Comparison of ENCODE assay signal across 11 mouse cellular contexts in the genomic region with DNA sequence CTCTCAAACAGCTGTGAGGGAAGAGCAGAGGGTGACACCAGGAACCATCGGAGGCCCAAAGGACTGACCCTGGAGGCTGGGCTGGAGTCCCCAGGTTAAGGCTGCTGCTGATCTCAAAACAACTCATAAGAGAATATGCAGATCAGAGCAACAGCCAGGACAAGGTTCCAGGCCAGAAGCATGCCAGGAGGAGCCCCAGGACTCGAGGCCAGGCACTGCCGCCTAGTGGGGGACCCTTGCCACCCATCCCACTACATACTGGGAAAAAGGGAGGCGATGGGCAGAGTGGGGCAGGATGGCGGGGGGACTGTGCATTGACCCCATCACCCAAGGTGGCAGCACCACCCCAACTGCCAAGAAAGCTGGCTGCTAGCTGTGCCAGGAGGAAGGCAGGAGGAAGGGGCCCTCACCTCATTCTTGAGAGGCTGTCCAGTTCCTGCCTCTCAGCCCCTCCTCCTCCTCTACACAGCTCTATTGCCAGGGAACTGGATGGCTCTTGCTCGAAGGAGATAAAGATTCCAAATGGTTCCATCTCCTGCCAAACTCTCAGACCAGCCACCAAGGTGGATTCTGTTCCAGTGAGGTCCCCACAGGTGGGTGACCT.
DNase-seq lines count a peak whose midpoint lies in the region; ATAC-seq and TF ChIP-seq lines count a peak whose summit lies in the region.
"Had no signal": no experiment of that assay in that cellular context is flagged by ENCODE, and none has a peak within 500 bp of the region (broad histone marks: within the 10 kb centered on the region; RNA-seq: fewer than 3 reads in every experiment).

No protein-coding gene starts in this region.

- no peak overlapping the region for H3K9ac ChIP-seq in forebrain, embryonic 13.5 days
- H3K9ac ChIP-seq in forebrain, embryonic 16.5 days (replicated peaks; ENCODE audit: low read depth, low read length), result no peak overlapping the region
- H3K9ac ChIP-seq: embryonic facial prominence, embryonic 13.5 days had no signal

- no peak for DNase-seq in left cerebral cortex, adult 2 months (ENCODE audit: extremely low spot score in 1 of 2, low spot score in 2 of 2)
- DNase-seq in left cerebral cortex, adult 9 months (ENCODE audit: low spot score in 2 of 2), result no peak
- DNase-seq in MN1 (ENCODE audit: low spot score), result peak; percentile 62
- peak; percentile 18 for DNase-seq in kidney, postnatal 14 days
- DNase-seq in spleen, postnatal 36 days (ENCODE audit: low spot score in 2 of 2), result no peak
- DNase-seq in right cerebral cortex, postnatal 36 days (ENCODE audit: low spot score in 2 of 2), result no peak
- DNase-seq: heart, adult 18-20 months; layer of hippocampus, adult 9-11 months had no signal

- no peaks in the 10 kb centered on the region for H3K27me3 ChIP-seq in forebrain, embryonic 13.5 days
- no peaks in the 10 kb centered on the region for H3K27me3 ChIP-seq in forebrain, embryonic 16.5 days (replicated peaks; ENCODE audit: control insufficient read depth, insufficient read depth, low read length)
- H3K27me3 ChIP-seq: embryonic facial prominence, embryonic 13.5 days had no signal

- intact Hi-C loops in left cerebral cortex, adult 2 months (cut with DNase I), result no loop called here

- no peak overlapping the region for H3K27ac ChIP-seq in forebrain, embryonic 13.5 days
- H3K27ac ChIP-seq in forebrain, embryonic 16.5 days (ENCODE audit: low read length), result no peak overlapping the region
- no peak overlapping the region for H3K27ac ChIP-seq in left cerebral cortex, adult 2 months
- H3K27ac ChIP-seq: embryonic facial prominence, embryonic 13.5 days had no signal

- 58% methylated on average over 6 of the region's 6 CpGs for WGBS in forebrain, embryonic 13.5 days
- 53% methylated on average over 6 of the region's 6 CpGs for WGBS in forebrain, embryonic 16.5 days

- ATAC-seq in forebrain, embryonic 13.5 days, result peak; percentile 22; the same call in 1 of the 2 replicates
- ATAC-seq in forebrain, embryonic 16.5 days, result no peak

- no peaks in the 10 kb centered on the region for H3K4me1 ChIP-seq in forebrain, embryonic 13.5 days
- no peaks in the 10 kb centered on the region for H3K4me1 ChIP-seq in forebrain, embryonic 16.5 days (replicated peaks; ENCODE audit: control insufficient read depth, insufficient read depth, low read length)
- H3K4me1 ChIP-seq: embryonic facial prominence, embryonic 13.5 days had no signal

- no peaks in the 10 kb centered on the region for H3K9me3 ChIP-seq in forebrain, embryonic 13.5 days (replicated peaks)
- H3K9me3 ChIP-seq in forebrain, embryonic 16.5 days (ENCODE audit: control insufficient read depth, low read length), result no peaks in the 10 kb centered on the region
- H3K9me3 ChIP-seq: embryonic facial prominence, embryonic 13.5 days had no signal

- H3K4me2 ChIP-seq in forebrain, embryonic 13.5 days, result no peak overlapping the region
- H3K4me2 ChIP-seq in forebrain, embryonic 16.5 days (ENCODE audit: low read length), result no peak overlapping the region
- H3K4me2 ChIP-seq: embryonic facial prominence, embryonic 13.5 days had no signal

- TF ChIP-seq CTCF in left cerebral cortex, adult 2 months (IDR thresholded peaks at IDR 0.05), result peak; percentile 29

- H3K36me3 ChIP-seq in forebrain, embryonic 13.5 days (ENCODE audit: poor library complexity, severe bottlenecking), result no peaks in the 10 kb centered on the region
- H3K36me3 ChIP-seq in forebrain, embryonic 16.5 days (ENCODE audit: control insufficient read depth, insufficient read depth), result no peaks in the 10 kb centered on the region
- H3K36me3 ChIP-seq: embryonic facial prominence, embryonic 13.5 days had no signal

- H3K4me3 ChIP-seq in forebrain, embryonic 13.5 days, result no peak overlapping the region
- H3K4me3 ChIP-seq in forebrain, embryonic 16.5 days (replicated peaks; ENCODE audit: low read length), result no peak overlapping the region
- no peak overlapping the region for H3K4me3 ChIP-seq in left cerebral cortex, adult 2 months
- H3K4me3 ChIP-seq: embryonic facial prominence, embryonic 13.5 days had no signal

Comparison
In these comparisons a context has a peak if more than half of its experiments do, and no peak if none do; other contexts are left out.
1. DNase-seq: peak in MN1 (single experiment) and kidney, postnatal 14 days (single experiment); none in left cerebral cortex, adult 2 months (0 of 2), left cerebral cortex, adult 9 months (0 of 2), spleen, postnatal 36 days (0 of 2) and right cerebral cortex, postnatal 36 days (0 of 2).